Mouse (Mus musculus) telencephalon, adult 2 months (tissue): ENCODE measurements around the gene Cyp4x1.

Source experiments
- DNase-seq: peaks from one replicate; pipeline ENCODE4 v3.0.0-alpha.2; 2011; ENCODE audit warnings: low read depth, low spot score

Cyp4x1 gene

DNA sequence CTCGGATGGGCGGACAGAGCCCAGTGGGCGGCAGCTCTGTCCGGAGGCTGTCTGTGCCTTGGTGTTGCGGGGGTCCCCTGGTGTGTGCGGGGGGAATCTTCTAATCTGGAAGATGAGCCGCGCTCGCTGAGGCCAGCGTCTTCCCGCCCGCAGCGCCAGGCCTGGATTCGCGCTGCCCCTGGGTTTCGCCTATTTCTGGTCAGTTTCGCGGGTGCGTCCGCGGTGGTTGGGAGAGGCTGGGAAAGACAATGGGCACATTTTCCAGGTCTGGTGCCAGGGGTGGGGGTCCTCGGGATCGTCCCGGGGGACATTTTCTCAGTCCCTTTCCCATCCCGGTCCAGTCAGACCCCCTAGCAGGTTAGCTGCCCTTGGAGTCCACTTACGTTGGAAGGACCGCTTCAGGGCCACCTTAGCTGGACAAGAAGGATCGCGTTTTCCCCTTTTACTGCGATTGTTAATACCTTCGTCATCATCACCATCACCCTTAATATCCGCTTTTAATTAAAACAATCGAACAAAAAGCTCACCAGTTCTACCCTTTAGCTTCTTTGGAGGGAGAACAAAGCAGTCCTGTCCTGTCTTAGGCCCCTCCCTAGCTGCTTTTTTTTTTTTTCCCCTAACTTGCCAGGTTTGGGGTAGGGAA is 76.3 kb downstream of the Cyp4x1 start:
- no peak for DNase-seq

DNA sequence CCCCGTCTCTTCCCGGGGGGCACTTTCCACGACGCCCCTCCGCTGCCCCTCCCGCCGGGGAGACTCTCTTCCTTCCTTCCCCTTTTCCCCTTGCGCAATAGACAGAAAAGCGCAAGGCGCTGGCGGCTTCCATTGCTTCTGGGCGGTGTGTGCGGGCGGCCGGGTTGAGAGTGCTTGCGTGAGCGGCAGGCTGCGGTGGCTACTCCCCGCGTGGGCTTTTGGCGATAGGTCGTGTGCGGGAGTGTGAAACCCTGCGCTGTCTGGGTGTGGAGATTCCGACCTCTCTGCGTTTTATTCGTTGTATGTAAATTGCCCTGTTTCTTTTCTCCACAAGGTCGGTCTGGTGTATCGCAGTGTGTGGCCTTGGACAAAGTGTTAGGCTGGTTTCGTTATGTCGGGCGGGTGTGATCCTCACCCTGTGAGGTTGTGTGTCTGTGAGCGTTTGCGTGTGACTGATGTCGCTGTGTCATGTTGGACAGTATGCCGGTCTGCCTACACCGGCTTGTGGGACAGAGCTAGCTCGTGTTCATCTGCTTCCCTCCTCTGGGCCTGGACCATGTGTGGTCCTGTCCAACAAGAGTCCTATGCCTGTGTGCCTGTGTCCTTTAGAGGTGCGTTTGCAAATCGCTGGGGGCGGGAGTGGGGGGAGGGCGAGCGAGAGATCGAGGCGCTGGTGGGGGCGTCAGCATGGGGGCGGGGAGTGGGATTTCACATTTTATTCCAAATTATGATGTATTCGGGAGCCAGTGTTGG is 77.0 kb downstream of the Cyp4x1 start:
- DNase-seq, result no peak

DNA sequence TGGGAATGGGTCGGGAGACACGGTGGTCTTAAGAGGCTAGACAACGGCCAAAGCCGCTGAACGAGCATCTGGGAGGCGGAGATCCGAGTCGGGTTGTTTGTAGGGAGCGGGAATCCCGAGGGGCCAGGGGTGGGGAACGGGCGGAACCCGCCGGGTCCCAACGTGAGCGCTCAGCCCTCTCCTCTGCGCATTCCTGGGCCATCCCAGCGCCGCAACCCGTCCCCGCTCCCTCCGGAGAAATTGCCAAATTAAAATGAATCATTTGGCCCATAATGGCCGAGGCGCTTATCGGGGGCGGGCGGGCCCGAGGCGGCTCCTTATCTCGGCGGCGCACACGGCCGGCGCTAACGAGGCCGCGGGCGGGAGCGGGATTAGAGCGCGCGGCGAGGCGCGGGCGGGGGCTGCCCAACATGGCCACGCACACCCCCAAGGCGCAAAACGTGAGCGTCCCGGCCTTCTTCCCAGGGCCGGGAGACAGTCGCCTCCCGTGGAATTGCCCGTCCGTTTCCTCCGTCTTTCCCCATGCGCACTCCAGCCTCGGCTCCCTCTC is 77.6 kb downstream of the Cyp4x1 start, which contains the start of gene Tal1:
Tal1 (plus strand) TSS at position 56 of the 550 bp plus-strand sequence.
- DNase-seq, result no peak
